Mouse (Mus musculus) MEL (cell line): ENCODE measurements around the gene Adal. TPM values are rescaled to one million over a fixed set of nuclear protein-coding genes. Genes with fewer than 3 reads are reported as not detected.

ENCODE experiments used
- DNase-seq: peaks from one replicate; pipeline ENCODE4 v3.0.0; 2011; ENCODE audit warnings: low read depth, low spot score
- H3K27ac ChIP-seq: 2 replicates; pipeline ENCODE4 v1.5.1; 2012; ENCODE audit warnings: low read depth, mild to moderate bottlenecking, control low read depth, low read length, moderate library complexity; ENCODE audit not compliant: control insufficient read depth
- H3K27me3 ChIP-seq, 2 experiments: fragments of 150-350 bp in 1 of 2; sonication (generic) in 1 of 2; 2 replicates each; pipeline ENCODE4 v1.6.1; 2012; ENCODE audit warnings: low read length in 2 of 2, mild to moderate bottlenecking in 2 of 2, improper control_type of control experiment in 1 of 2, moderate library complexity in 1 of 2; ENCODE audit not compliant: insufficient read depth in 2 of 2, control insufficient read depth in 1 of 2
- H3K36me3 ChIP-seq, 2 experiments: 2 replicates each; pipeline ENCODE4 v1.6.1; 2012 to 2014; ENCODE audit warnings: low read length in 2 of 2, improper control_type of control experiment in 1 of 2, inconsistent platforms in 1 of 2, mild to moderate bottlenecking in 1 of 2; ENCODE audit not compliant: insufficient read depth in 2 of 2, control insufficient read depth in 1 of 2
- H3K4me1 ChIP-seq, 2 experiments: fragments of 150-350 bp in 1 of 2; sonication (generic) in 1 of 2; 2 replicates each; pipeline ENCODE4 v1.6.1; 2012; ENCODE audit warnings: low read length in 2 of 2, improper control_type of control experiment in 1 of 2, mild to moderate bottlenecking in 1 of 2; ENCODE audit not compliant: insufficient read depth in 2 of 2, control insufficient read depth in 1 of 2
- H3K4me3 ChIP-seq, 2 experiments: fragments of 150-350 bp in 1 of 2; sonication (generic) in 1 of 2; 2 replicates each; pipeline ENCODE4 v1.5.1; 2012; ENCODE audit warnings: low read depth in 2 of 2, low read length in 2 of 2, mild to moderate bottlenecking in 2 of 2, moderate library complexity in 2 of 2, control low read depth in 1 of 2, improper control_type of control experiment in 1 of 2; ENCODE audit not compliant: control insufficient read depth in 1 of 2, insufficient read depth in 1 of 2
- H3K79me2 ChIP-seq: 2 replicates; pipeline ENCODE4 v1.6.1; 2012; ENCODE audit warnings: mild to moderate bottlenecking, low read length, moderate library complexity; ENCODE audit not compliant: control insufficient read depth, poor library complexity, insufficient read depth
- H3K9ac ChIP-seq: 2 replicates; pipeline ENCODE4 v1.6.1; 2012; ENCODE audit warnings: low read depth, mild to moderate bottlenecking, control low read depth, low read length, moderate library complexity; ENCODE audit not compliant: control insufficient read depth, poor library complexity, severe bottlenecking
- H3K9me3 ChIP-seq: fragments of 150-350 bp; sonication (generic); replicated peaks from 2 replicates; pipeline ENCODE4 v1.6.1; 2012; ENCODE audit warnings: mild to moderate bottlenecking, low read length, improper control_type of control experiment, moderate library complexity; ENCODE audit not compliant: insufficient read depth
- E2F4 ChIP-seq: IDR thresholded peaks from 2 replicates; pipeline ENCODE4 v1.6.1; 2011; ENCODE audit warnings: low read depth, low read length, improper control_type of control experiment, borderline replicate concordance
- ELF1 ChIP-seq: IDR thresholded peaks from 2 replicates; pipeline ENCODE4 v1.6.1; 2014; ENCODE audit warnings: low read depth, mild to moderate bottlenecking, inconsistent platforms, low read length, improper control_type of control experiment, moderate library complexity
- EP300 ChIP-seq, 2 experiments: IDR thresholded peaks; 2 replicates each; pipeline ENCODE4 v1.6.1; 2011; ENCODE audit warnings: improper control_type of control experiment in 2 of 2, low read length in 2 of 2, low read depth in 1 of 2, mild to moderate bottlenecking in 1 of 2
- ETS1 ChIP-seq: IDR thresholded peaks from 2 replicates; pipeline ENCODE4 v1.6.1; 2012; ENCODE audit warnings: low read depth, mild to moderate bottlenecking, inconsistent platforms, low read length, improper control_type of control experiment, moderate library complexity
- MAFK ChIP-seq: IDR thresholded peaks from 2 replicates; pipeline ENCODE4 v1.6.1; 2011; ENCODE audit warnings: low read depth, mild to moderate bottlenecking, low read length, improper control_type of control experiment, borderline replicate concordance
- MAX ChIP-seq: IDR thresholded peaks from 2 replicates; pipeline ENCODE4 v1.6.1; 2011; ENCODE audit warnings: low read length, improper control_type of control experiment
- MEF2A ChIP-seq: IDR thresholded peaks from 2 replicates; pipeline ENCODE4 v1.6.1; 2014; ENCODE audit warnings: low read depth, mild to moderate bottlenecking, inconsistent platforms, low read length, improper control_type of control experiment; ENCODE audit not compliant: poor library complexity, insufficient replicate concordance, severe bottlenecking; ENCODE audit errors: extremely low read depth
- MXI1 ChIP-seq: IDR thresholded peaks from 2 replicates; pipeline ENCODE4 v1.6.1; 2011; ENCODE audit warnings: mild to moderate bottlenecking, low read depth, low read length, improper control_type of control experiment
- MYB ChIP-seq: IDR thresholded peaks from 2 replicates; pipeline ENCODE4 v1.6.1; 2011; ENCODE audit warnings: mild to moderate bottlenecking, low read depth, low read length, improper control_type of control experiment
- NELFE ChIP-seq: IDR thresholded peaks from 2 replicates; pipeline ENCODE4 v1.6.1; 2011; ENCODE audit warnings: low read depth, low read length, improper control_type of control experiment
- SIN3A ChIP-seq: IDR thresholded peaks from 2 replicates; pipeline ENCODE4 v1.6.1; 2012; ENCODE audit warnings: low read length, improper control_type of control experiment, inconsistent platforms
- SMC3 ChIP-seq: IDR thresholded peaks from 2 replicates; pipeline ENCODE4 v1.6.1; 2011; ENCODE audit warnings: low read depth, low read length, improper control_type of control experiment
- TBP ChIP-seq: IDR thresholded peaks from 2 replicates; pipeline ENCODE4 v1.8.0; 2011; ENCODE audit warnings: low read depth, low read length, improper control_type of control experiment
- TCF12 ChIP-seq: IDR thresholded peaks from 2 replicates; pipeline ENCODE4 v1.6.1; 2014; ENCODE audit warnings: low read depth, mild to moderate bottlenecking, inconsistent platforms, low read length, improper control_type of control experiment, moderate library complexity
- USF2 ChIP-seq, 2 experiments: IDR thresholded peaks; 2 replicates each; pipeline ENCODE4 v1.6.1; 2011 to 2012; ENCODE audit warnings: improper control_type of control experiment in 2 of 2, low read length in 2 of 2, borderline replicate concordance in 1 of 2, inconsistent platforms in 1 of 2, low read depth in 1 of 2, mild to moderate bottlenecking in 1 of 2; ENCODE audit not compliant: insufficient read depth in 1 of 2
- ZC3H11A ChIP-seq: IDR thresholded peaks from 2 replicates; pipeline ENCODE4 v1.6.1; 2012; ENCODE audit warnings: low read depth, mild to moderate bottlenecking, inconsistent platforms, low read length, improper control_type of control experiment
- ZKSCAN1 ChIP-seq: IDR thresholded peaks from 2 replicates; pipeline ENCODE4 v1.6.1; 2012; ENCODE audit warnings: low read depth, mild to moderate bottlenecking, inconsistent platforms, low read length, improper control_type of control experiment, moderate library complexity
- ZNF384 ChIP-seq: IDR thresholded peaks from 2 replicates; pipeline ENCODE4 v1.6.1; 2012; ENCODE audit warnings: low read depth, mild to moderate bottlenecking, inconsistent platforms, low read length, improper control_type of control experiment
- polyA plus RNA-seq, 2 experiments: library from polyadenylated mRNA; stranded (reverse) in 1 of 2; unstranded in 1 of 2; fragments of >175 nt in 1 of 2; fragments of >200 nt in 1 of 2; gene quantifications; 2 replicates each; pipeline versions ENCODE4 v1.2.1 to v1.2.4; 2012; ENCODE audit warnings: low replicate concordance in 2 of 2, low read depth in 1 of 2; ENCODE audit not compliant: insufficient read length in 2 of 2, insufficient read depth in 1 of 2, missing spikeins in 1 of 2
- total RNA-seq: library from RNA; depleted of rRNA; stranded (reverse); fragments of 300-350 nt; gene quantifications from 2 replicates; pipeline ENCODE4 v1.2.3, GENCODE M21; 2012

Adal gene
- total and polyA plus RNA-seq, 3 experiments: 10.8 to 101 (median 12.1) TPM

GRCm38 (mm10) chr2:121127536-121127935, 12.7 kb upstream of the Adal start:
- H3K79me2 ChIP-seq: no peaks in the 10 kb centered on the region
- H3K4me3 ChIP-seq: no peak overlapping the region
- peaks cover 0 to 7% of the 10 kb centered on the region in 2 experiments; a peak in 2 of 4 replicates for H3K36me3 ChIP-seq
- TF ChIP-seq E2F4 (no peak), ETS1 (no peak), MEF2A (no peak), ELF1 (no peak), ZC3H11A (no peak), EP300 (IDR thresholded peaks at IDR 0.05; ENCODE audit: low read depth in 1 of 2, low read length in 2 of 2) (no peak)
- no peaks in the 10 kb centered on the region for H3K9me3 ChIP-seq
- H3K4me1 ChIP-seq: peaks cover 10 to 12% of the 10 kb centered on the region in 2 experiments
- DNase-seq: no peak
- no peak overlapping the region for H3K9ac ChIP-seq
- no peaks in the 10 kb centered on the region for H3K27me3 ChIP-seq
- H3K27ac ChIP-seq: no peak overlapping the region

GRCm38 (mm10) chr2:121128865-121129620, 11.2 kb upstream of the Adal start:
- no peaks in the 10 kb centered on the region for H3K27me3 ChIP-seq
- H3K9ac ChIP-seq: no peak overlapping the region
- no peaks in the 10 kb centered on the region for H3K9me3 ChIP-seq
- no peak overlapping the region for H3K4me3 ChIP-seq
- TF ChIP-seq MAFK: no peak
- no peak for TF ChIP-seq ETS1
- no peak for TF ChIP-seq SIN3A
- no peak for TF ChIP-seq ZNF384
- no peak for TF ChIP-seq TBP
- no peak for TF ChIP-seq MXI1
- TF ChIP-seq TCF12: no peak
- TF ChIP-seq EP300 (IDR thresholded peaks at IDR 0.05; ENCODE audit: low read depth in 1 of 2, low read length in 2 of 2): no peak
- no peak for TF ChIP-seq MAX
- no peak for TF ChIP-seq SMC3
- TF ChIP-seq NELFE: no peak
- no peak for TF ChIP-seq MYB
- no peak for TF ChIP-seq ZKSCAN1
- TF ChIP-seq USF2 (IDR thresholded peaks at IDR 0.05; ENCODE audit: borderline replicate concordance in 1 of 2, insufficient read depth in 1 of 2, low read depth in 1 of 2, low read length in 2 of 2): no peak
- no peaks in the 10 kb centered on the region for H3K79me2 ChIP-seq
- no peak for DNase-seq
- H3K4me1 ChIP-seq: peaks cover 12 to 15% of the 10 kb centered on the region in 2 experiments
- H3K36me3 ChIP-seq: peaks cover 0 to 9% of the 10 kb centered on the region in 2 experiments; a peak in 2 of 4 replicates
- H3K27ac ChIP-seq: no peak overlapping the region
